Mouse (Mus musculus) heart, embryonic 15.5 days (tissue): ENCODE data around the gene Hoxd1. TPM values are rescaled to one million over a fixed set of nuclear protein-coding genes. Genes with fewer than 3 reads are reported as not detected.
A peak's percentile ranks its signal among the peaks of the same experiment; 100 is the strongest.

Source experiments
- ATAC-seq: fragments of 200-750 bp; cut with Nextera tagmentation; replicated peaks from 2 replicates; pipeline ENCODE4 v1.8.0; 2017; ENCODE audit warnings: low read depth, moderate TSS enrichment; ENCODE audit not compliant: insufficient number of reproducible peaks, insufficient read depth, low FRiP score
- H3K27ac ChIP-seq: fragments of 300-500 bp; sonication (generic); 2 replicates; pipeline ENCODE4 v1.5.1; 2015; ENCODE audit warnings: mild to moderate bottlenecking, inconsistent platforms
- H3K27me3 ChIP-seq: fragments of 300-500 bp; sonication (generic); 2 replicates; pipeline ENCODE4 v1.6.1; 2015; ENCODE audit warnings: inconsistent platforms
- H3K36me3 ChIP-seq: fragments of 300-500 bp; sonication (generic); 2 replicates; pipeline ENCODE4 v1.6.1; 2015; ENCODE audit warnings: mild to moderate bottlenecking, inconsistent platforms
- H3K4me1 ChIP-seq: fragments of 300-500 bp; sonication (generic); replicated peaks from 2 replicates; pipeline ENCODE4 v1.6.1; 2015; ENCODE audit warnings: inconsistent platforms
- H3K4me2 ChIP-seq: fragments of 300-500 bp; sonication (generic); 2 replicates; pipeline ENCODE4 v1.6.1; 2015; ENCODE audit warnings: inconsistent platforms, mild to moderate bottlenecking, moderate library complexity
- H3K4me3 ChIP-seq: fragments of 300-500 bp; sonication (generic); 2 replicates; pipeline ENCODE4 v1.5.1; 2015; ENCODE audit warnings: mild to moderate bottlenecking, inconsistent platforms
- H3K9ac ChIP-seq: fragments of 300-500 bp; sonication (generic); 2 replicates; pipeline ENCODE4 v1.6.1; 2015; ENCODE audit warnings: mild to moderate bottlenecking, inconsistent platforms
- H3K9me3 ChIP-seq: fragments of 300-500 bp; sonication (generic); replicated peaks from 2 replicates; pipeline ENCODE4 v1.6.1; 2016; ENCODE audit warnings: inconsistent platforms
- WGBS: fragments of 180-500 bp; shearing (Covaris S2); methylation state at CpG from one replicate; pipeline ENCODE4 v1.1.7; 2015; ENCODE audit warnings: mixed read lengths; 5-methylcytosine and 5-hydroxymethylcytosine counted together
- polyA plus RNA-seq: library from polyadenylated mRNA; unstranded; fragments of >200 nt; fragmentation: Nextera tagmentation; extraction: Ambion mirVana; gene quantifications from 2 replicates; pipeline ENCODE4 v1.2.1, GENCODE M21; 2015

The Hoxd1 gene
- polyA plus RNA-seq, 1 experiment from 2014 or later = not detected

- Histone ChIP-seq H3K27me3 (peaks cover 97% of the 10 kb centered on the region), H3K36me3 (no peaks in the 10 kb centered on the region), H3K4me3 (no peak overlapping the region), H3K27ac (no peak overlapping the region), H3K4me1 (peaks cover 16% of the 10 kb centered on the region), H3K9ac (no peak overlapping the region), H3K4me2 (no peak overlapping the region), H3K9me3 (no peaks in the 10 kb centered on the region)
- WGBS = 6% methylated on average over 13 of the region's 13 CpGs
- no peak for ATAC-seq
Observed at GRCm38 (mm10) chr2:74734451-74734850, 28.3 kb upstream of the Hoxd1 start.

GRCm38 (mm10) chr2:74734996-74735811 is 27.6 kb upstream of the Hoxd1 start:
- H3K4me3 ChIP-seq = no peak overlapping the region
- 4% methylated on average over 27 of the region's 27 CpGs for WGBS
- no peak for ATAC-seq

GRCm38 (mm10) chr2:74735851-74736687 is 26.7 kb upstream of the Hoxd1 start:
- H3K9me3 ChIP-seq = no peaks in the 10 kb centered on the region
- ATAC-seq = no peak
- H3K27ac ChIP-seq = no peak overlapping the region
- peaks cover 98% of the 10 kb centered on the region for H3K27me3 ChIP-seq
- peaks cover 21% of the 10 kb centered on the region for H3K4me1 ChIP-seq
- H3K4me2 ChIP-seq = peak overlapping the region; percentile 43
- 3% methylated on average over 42 of the region's 42 CpGs for WGBS
- H3K36me3 ChIP-seq = no peaks in the 10 kb centered on the region
- no peak overlapping the region for H3K9ac ChIP-seq
- peak overlapping the region; percentile 24 for H3K4me3 ChIP-seq

More at GRCm38 (mm10) chr2:74734996-74735811, 27.6 kb upstream of the Hoxd1 start:
- Histone ChIP-seq H3K9me3 (no peaks in the 10 kb centered on the region), H3K36me3 (no peaks in the 10 kb centered on the region), H3K9ac (no peak overlapping the region), H3K27ac (no peak overlapping the region), H3K27me3 (peaks cover 99% of the 10 kb centered on the region), H3K4me1 (peaks cover 17% of the 10 kb centered on the region), H3K4me2 (no peak overlapping the region)

- ATAC-seq = no peak
- 7% methylated on average over 15 of the region's 15 CpGs for WGBS
- Histone ChIP-seq H3K9me3 (no peaks in the 10 kb centered on the region), H3K4me3 (peak overlapping the region; percentile 24), H3K4me1 (peaks cover 21% of the 10 kb centered on the region), H3K9ac (no peak overlapping the region), H3K27ac (no peak overlapping the region), H3K4me2 (no peak overlapping the region), H3K36me3 (no peaks in the 10 kb centered on the region), H3K27me3 (peaks cover 98% of the 10 kb centered on the region)
Observed at GRCm38 (mm10) chr2:74736688-74737577, 25.8 kb upstream of the Hoxd1 start.

GRCm38 (mm10) chr2:74737578-74738070 is 25.2 kb upstream of the Hoxd1 start:
- Histone ChIP-seq H3K27me3 (peaks cover 98% of the 10 kb centered on the region), H3K9me3 (no peaks in the 10 kb centered on the region), H3K9ac (no peak overlapping the region), H3K27ac (no peak overlapping the region), H3K36me3 (no peaks in the 10 kb centered on the region), H3K4me1 (peaks cover 19% of the 10 kb centered on the region), H3K4me2 (no peak overlapping the region), H3K4me3 (no peak overlapping the region)
- WGBS = 8% methylated on average over 7 of the region's 7 CpGs
- no peak for ATAC-seq

GRCm38 (mm10) chr2:74738623-74739475 is 23.9 kb upstream of the Hoxd1 start:
- ATAC-seq = no peak

GRCm38 (mm10) chr2:74739476-74739800 is 23.3 kb upstream of the Hoxd1 start:
- Histone ChIP-seq H3K27me3 (peaks cover 98% of the 10 kb centered on the region), H3K9me3 (no peaks in the 10 kb centered on the region), H3K4me1 (peaks cover 14% of the 10 kb centered on the region), H3K4me3 (no peak overlapping the region), H3K36me3 (no peaks in the 10 kb centered on the region), H3K27ac (no peak overlapping the region), H3K4me2 (no peak overlapping the region), H3K9ac (no peak overlapping the region)
- no peak for ATAC-seq
- 16% methylated on average over 2 of the region's 2 CpGs for whole genome bisulfite sequencing

More at GRCm38 (mm10) chr2:74738623-74739475, 23.9 kb upstream of the Hoxd1 start:
- H3K4me3 ChIP-seq = no peak overlapping the region
- H3K27me3 ChIP-seq = peaks cover 98% of the 10 kb centered on the region
- WGBS = 2% methylated on average over 20 of the region's 20 CpGs
- H3K36me3 ChIP-seq = no peaks in the 10 kb centered on the region
- no peak overlapping the region for H3K4me2 ChIP-seq
- H3K9me3 ChIP-seq = no peaks in the 10 kb centered on the region
- no peak overlapping the region for H3K27ac ChIP-seq
- H3K4me1 ChIP-seq = peaks cover 14% of the 10 kb centered on the region
- H3K9ac ChIP-seq = no peak overlapping the region

- H3K9me3 ChIP-seq = no peaks in the 10 kb centered on the region
- H3K36me3 ChIP-seq = no peaks in the 10 kb centered on the region
- no peak overlapping the region for H3K27ac ChIP-seq
- peak overlapping the region; percentile 39; the same call in 1 of the 2 replicates for H3K4me2 ChIP-seq
- 5% methylated on average over 14 of the region's 14 CpGs for WGBS
- no peak overlapping the region for H3K4me3 ChIP-seq
- no peak for ATAC-seq
- peaks cover 98% of the 10 kb centered on the region for H3K27me3 ChIP-seq
- peaks cover 14% of the 10 kb centered on the region for H3K4me1 ChIP-seq
- H3K9ac ChIP-seq = no peak overlapping the region
Observed at GRCm38 (mm10) chr2:74739869-74740268, 22.9 kb upstream of the Hoxd1 start.

GRCm38 (mm10) chr2:74740311-74741091 is 22.3 kb upstream of the Hoxd1 start:
- peak overlapping the region; percentile 39; the same call in 1 of the 2 replicates for H3K4me2 ChIP-seq
- no peak for ATAC-seq

More at GRCm38 (mm10) chr2:74740311-74741091, 22.3 kb upstream of the Hoxd1 start:
- Histone ChIP-seq H3K27ac (no peak overlapping the region), H3K27me3 (peaks cover 98% of the 10 kb centered on the region), H3K4me1 (peaks cover 12% of the 10 kb centered on the region), H3K9ac (no peak overlapping the region), H3K36me3 (no peaks in the 10 kb centered on the region), H3K4me3 (peak overlapping the region; percentile 17), H3K9me3 (no peaks in the 10 kb centered on the region)
- 2% methylated on average over 43 of the region's 43 CpGs for WGBS
